Mouse (Mus musculus) midbrain, postnatal 0 days (tissue): ENCODE data around the gene Gm47995. TPM values are rescaled to one million over a fixed set of nuclear protein-coding genes. Genes with fewer than 3 reads are reported as not detected.

ENCODE experiments used
- ATAC-seq: fragments of 200-750 bp; cut with Nextera tagmentation; 2 replicates; pipeline ENCODE4 v1.8.0; 2017; ENCODE audit warnings: moderate number of reproducible peaks, mild to moderate bottlenecking, moderate TSS enrichment, moderate library complexity; ENCODE audit not compliant: low FRiP score
- DNase-seq: peaks from one replicate; pipeline ENCODE4 v3.0.0-alpha.2; 2015; ENCODE audit warnings: low spot score
- H3K27ac ChIP-seq: fragments of 300-500 bp; sonication (generic); 2 replicates; pipeline ENCODE4 v1.5.1; 2014; ENCODE audit warnings: low read depth, mild to moderate bottlenecking, low read length, mixed read lengths
- H3K27me3 ChIP-seq: fragments of 300-500 bp; sonication (generic); 2 replicates; pipeline ENCODE4 v1.6.1; 2014; ENCODE audit warnings: low read length, control low read depth, mixed read lengths; ENCODE audit not compliant: insufficient read depth
- H3K36me3 ChIP-seq: fragments of 300-500 bp; sonication (generic); 2 replicates; pipeline ENCODE4 v1.6.1; 2014; ENCODE audit warnings: low read length, control low read depth, mixed read lengths; ENCODE audit not compliant: insufficient read depth
- H3K4me1 ChIP-seq: fragments of 300-500 bp; sonication (generic); 2 replicates; pipeline ENCODE4 v1.6.1; 2014; ENCODE audit warnings: mild to moderate bottlenecking, control low read depth, antibody characterized with exemption, low read length, mixed read lengths; ENCODE audit not compliant: insufficient read depth
- H3K4me2 ChIP-seq: fragments of 300-500 bp; sonication (generic); 2 replicates; pipeline ENCODE4 v1.6.1; 2014; ENCODE audit warnings: low read depth, mild to moderate bottlenecking, low read length, mixed read lengths; ENCODE audit not compliant: poor library complexity, severe bottlenecking
- H3K4me3 ChIP-seq: fragments of 300-500 bp; sonication (generic); 2 replicates; pipeline ENCODE4 v1.5.1; 2014; ENCODE audit warnings: low read depth, mild to moderate bottlenecking, low read length, moderate library complexity
- H3K9ac ChIP-seq: fragments of 300-500 bp; sonication (generic); replicated peaks from 2 replicates; pipeline ENCODE4 v1.6.1; 2014; ENCODE audit warnings: mild to moderate bottlenecking, low read length, moderate library complexity, mixed read lengths; ENCODE audit not compliant: poor library complexity, severe bottlenecking
- H3K9me3 ChIP-seq: fragments of 300-500 bp; sonication (generic); 2 replicates; pipeline ENCODE4 v1.6.1; 2016; ENCODE audit warnings: low read length, control low read depth
- CTCF ChIP-seq: IDR thresholded peaks from 2 replicates; pipeline ENCODE4 v1.5.1; 2016; ENCODE audit warnings: antibody characterized with exemption, mild to moderate bottlenecking
- WGBS: fragments of 180-500 bp; shearing (Covaris S2); extraction: QIAGEN DNeasy Blood & Tissue Kit; methylation state at CpG from one replicate; pipeline ENCODE4 v1.1.7; 2014; 5-methylcytosine and 5-hydroxymethylcytosine counted together
- polyA plus RNA-seq: library from polyadenylated mRNA; unstranded; fragments of >200 nt; fragmentation: Nextera tagmentation; extraction: Ambion mirVana; gene quantifications from 2 replicates; pipeline ENCODE4 v1.2.1, GENCODE M21; 2015
- total RNA-seq: library from RNA; depleted of rRNA; stranded (reverse); fragments of >200 nt; gene quantifications from 2 replicates; pipeline ENCODE4 v1.2.3, GENCODE M21; 2014

The Gm47995 gene
- total and polyA plus RNA-seq, 2 experiments from 2014 or later, result not detected

DNA sequence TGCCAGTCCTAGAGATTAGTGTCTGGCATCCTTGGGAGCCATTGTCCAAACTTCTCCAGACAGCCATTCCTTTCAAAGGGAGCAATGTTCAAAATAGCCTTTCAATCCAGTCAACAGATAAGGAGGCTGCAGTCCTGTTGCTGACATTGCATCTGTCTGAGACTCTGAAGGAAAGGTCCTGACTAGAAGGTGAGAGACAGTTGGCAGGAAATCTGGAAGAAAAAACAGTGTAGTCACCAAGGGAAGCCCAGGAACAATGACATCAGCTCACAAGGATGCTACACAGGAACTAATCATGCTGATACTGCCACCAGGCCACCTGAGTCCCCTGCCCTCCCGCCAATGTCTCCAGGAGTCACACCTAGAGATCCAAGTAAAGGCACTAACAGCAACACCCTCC lies 25.1 kb downstream of the Gm47995 start:
- no peak for DNase-seq
- WGBS, result 89% methylated on average over 1 of the region's 1 CpGs
- no peak overlapping the region for H3K27ac ChIP-seq
- no peaks in the 10 kb centered on the region for H3K27me3 ChIP-seq
- H3K36me3 ChIP-seq, result no peaks in the 10 kb centered on the region
- H3K9me3 ChIP-seq, result no peaks in the 10 kb centered on the region
- no peak overlapping the region for H3K4me3 ChIP-seq
- no peak overlapping the region for H3K4me2 ChIP-seq
- H3K9ac ChIP-seq, result no peak overlapping the region
- no peaks in the 10 kb centered on the region for H3K4me1 ChIP-seq
- ATAC-seq, result no peak
- no peak for TF ChIP-seq CTCF

DNA sequence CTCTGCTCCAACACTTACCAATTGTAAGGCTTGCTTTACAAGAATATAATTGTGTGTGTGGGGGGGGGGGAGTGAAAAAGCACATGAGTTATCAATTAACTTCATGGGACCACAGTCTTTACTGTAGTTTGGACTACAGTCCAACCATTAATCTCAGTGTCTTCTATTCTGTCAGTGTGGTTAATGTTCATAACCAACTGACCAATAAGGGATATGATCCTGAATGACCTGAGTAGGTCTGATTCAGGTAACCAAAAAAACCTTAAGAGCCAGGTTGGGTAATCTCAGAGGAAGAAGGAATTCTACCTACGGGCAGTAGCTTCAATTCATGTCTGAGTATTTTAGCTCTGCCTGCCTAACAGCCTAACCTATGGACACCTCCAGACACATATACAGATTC lies 26.3 kb downstream of the Gm47995 start:
- no peak for TF ChIP-seq CTCF
- DNase-seq (no peak), ATAC-seq (no peak)
- Histone ChIP-seq H3K27ac (no peak overlapping the region), H3K4me3 (no peak overlapping the region), H3K9me3 (no peaks in the 10 kb centered on the region), H3K4me2 (no peak overlapping the region), H3K4me1 (no peaks in the 10 kb centered on the region), H3K36me3 (no peaks in the 10 kb centered on the region), H3K27me3 (no peaks in the 10 kb centered on the region), H3K9ac (no peak overlapping the region)
- WGBS, result 100% methylated on average over 1 of the region's 1 CpGs

DNA sequence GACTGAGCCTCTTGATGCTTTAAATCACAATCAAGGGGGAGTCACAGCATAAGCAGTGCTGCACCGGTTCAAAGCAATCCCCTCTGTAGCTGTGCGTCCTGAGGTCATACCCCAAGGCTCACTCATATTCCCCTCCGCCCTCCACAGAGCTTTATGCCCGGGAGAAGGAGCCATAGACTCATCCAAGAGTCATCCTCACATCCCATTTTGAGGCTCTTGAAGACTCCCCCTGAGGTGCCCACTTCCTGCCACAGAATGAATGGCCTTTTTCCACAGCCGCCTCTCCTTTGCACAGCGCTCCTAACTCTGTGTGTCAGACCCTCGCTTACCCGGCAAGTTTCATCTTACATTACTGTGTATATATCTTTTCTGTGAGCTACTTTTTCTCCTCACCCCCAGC lies 29.3 kb downstream of the Gm47995 start:
- H3K36me3 ChIP-seq, result no peaks in the 10 kb centered on the region
- H3K9ac ChIP-seq, result no peak overlapping the region
- no peak overlapping the region for H3K4me2 ChIP-seq
- H3K27me3 ChIP-seq, result no peaks in the 10 kb centered on the region
- no peaks in the 10 kb centered on the region for H3K9me3 ChIP-seq
- H3K4me3 ChIP-seq, result no peak overlapping the region
- no peaks in the 10 kb centered on the region for H3K4me1 ChIP-seq
- DNase-seq, result no peak
- ATAC-seq, result no peak
- 84% methylated on average over 8 of the region's 8 CpGs for WGBS
- TF ChIP-seq CTCF, result no peak
- H3K27ac ChIP-seq, result no peak overlapping the region

DNA sequence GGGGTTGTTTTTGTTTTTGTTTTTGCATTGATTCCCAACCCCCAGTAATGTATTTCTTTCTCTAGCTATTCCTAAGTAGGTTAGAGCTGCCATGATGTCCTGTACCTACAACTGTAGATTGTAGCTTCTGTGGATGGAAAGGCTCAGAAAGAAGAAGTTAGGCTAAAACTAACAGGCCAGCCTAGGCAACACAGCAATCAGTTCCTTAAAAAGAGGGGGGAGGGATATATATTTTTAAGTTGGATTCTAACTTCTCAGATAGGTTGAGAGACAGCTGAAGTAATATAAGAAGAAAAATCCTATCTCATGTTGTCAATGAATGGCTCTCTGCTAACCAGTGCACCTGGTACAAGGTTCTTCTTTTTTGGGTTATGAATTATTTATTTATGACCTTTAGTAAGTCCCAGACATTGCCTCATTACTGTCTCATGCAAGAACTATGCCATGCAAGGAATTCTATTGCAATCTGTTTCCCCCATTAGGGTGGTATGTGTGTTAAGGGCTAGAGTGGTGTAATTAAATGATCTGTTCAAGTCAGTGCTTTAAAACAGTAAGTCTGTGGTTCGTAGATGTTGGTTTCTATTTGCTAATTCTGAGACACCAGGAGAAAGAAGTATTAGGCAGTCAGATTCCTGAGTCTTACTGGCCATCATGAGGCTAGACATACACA lies 30.2 kb downstream of the Gm47995 start:
- no peak for TF ChIP-seq CTCF
- ATAC-seq, result no peak
- H3K27ac ChIP-seq, result no peak overlapping the region
- WGBS, result 77% methylated on average over 1 of the region's 1 CpGs
- H3K36me3 ChIP-seq, result no peaks in the 10 kb centered on the region
- no peak overlapping the region for H3K9ac ChIP-seq
- H3K4me3 ChIP-seq, result no peak overlapping the region
- H3K4me2 ChIP-seq, result no peak overlapping the region
- H3K4me1 ChIP-seq, result no peaks in the 10 kb centered on the region
- no peaks in the 10 kb centered on the region for H3K27me3 ChIP-seq
- H3K9me3 ChIP-seq, result no peaks in the 10 kb centered on the region
- no peak for DNase-seq

DNA sequence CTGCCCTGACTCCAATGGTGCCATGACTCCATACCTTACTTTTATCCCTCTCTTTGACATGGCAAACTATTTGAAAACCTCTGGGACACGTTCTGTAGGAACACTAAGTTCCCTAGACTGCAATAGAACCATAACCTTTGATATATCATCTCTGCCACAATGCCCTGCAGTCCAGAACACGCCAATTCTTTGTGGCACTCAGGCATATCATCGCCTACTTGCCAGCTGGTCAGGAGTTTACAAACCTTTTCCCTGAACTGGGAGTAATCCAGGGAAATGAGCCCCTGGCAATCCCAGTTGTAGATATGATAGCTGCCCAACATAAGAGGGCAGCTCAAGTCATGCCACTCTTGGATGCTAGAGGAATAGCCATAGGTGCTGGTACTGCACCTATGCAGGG lies 34.1 kb downstream of the Gm47995 start:
- no peak for TF ChIP-seq CTCF
- H3K4me2 ChIP-seq, result no peak overlapping the region
- DNase-seq (no peak), ATAC-seq (no peak)
- no peaks in the 10 kb centered on the region for H3K36me3 ChIP-seq
- H3K27me3 ChIP-seq, result no peaks in the 10 kb centered on the region
- no peaks in the 10 kb centered on the region for H3K4me1 ChIP-seq
- no peak overlapping the region for H3K27ac ChIP-seq
- H3K9ac ChIP-seq, result no peak overlapping the region
- WGBS, result 81% methylated on average over 3 of the region's 3 CpGs
- no peaks in the 10 kb centered on the region for H3K9me3 ChIP-seq
- H3K4me3 ChIP-seq, result no peak overlapping the region

DNA sequence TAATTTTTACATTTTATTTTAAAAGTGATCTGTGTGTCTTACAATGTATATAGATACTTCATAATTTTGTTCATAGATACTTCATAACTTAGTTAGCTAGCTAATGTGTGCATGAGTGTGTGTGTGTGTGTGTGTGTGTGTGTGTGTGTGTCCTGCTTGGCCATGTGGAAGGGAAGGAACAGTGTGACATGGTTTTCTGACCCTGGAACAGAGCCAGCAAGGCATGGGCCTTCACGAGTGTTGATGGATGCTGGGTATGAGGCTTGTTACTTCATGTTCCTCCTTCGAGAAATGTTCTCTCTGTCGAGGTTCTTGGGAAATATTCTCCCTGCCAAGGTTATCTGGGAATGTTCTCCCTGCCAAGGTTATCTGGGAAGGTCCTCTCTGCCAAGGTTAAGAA lies 35.5 kb downstream of the Gm47995 start:
- ATAC-seq (no peak), DNase-seq (no peak)
- WGBS, result 89% methylated on average over 3 of the region's 3 CpGs
- Histone ChIP-seq H3K4me3 (no peak overlapping the region), H3K9ac (no peak overlapping the region), H3K27ac (no peak overlapping the region), H3K4me2 (no peak overlapping the region), H3K4me1 (no peaks in the 10 kb centered on the region), H3K9me3 (no peaks in the 10 kb centered on the region), H3K27me3 (no peaks in the 10 kb centered on the region), H3K36me3 (no peaks in the 10 kb centered on the region)
- no peak for TF ChIP-seq CTCF
